30 mouse cellular contexts compared by ENCODE assay signal in the genomic region with DNA sequence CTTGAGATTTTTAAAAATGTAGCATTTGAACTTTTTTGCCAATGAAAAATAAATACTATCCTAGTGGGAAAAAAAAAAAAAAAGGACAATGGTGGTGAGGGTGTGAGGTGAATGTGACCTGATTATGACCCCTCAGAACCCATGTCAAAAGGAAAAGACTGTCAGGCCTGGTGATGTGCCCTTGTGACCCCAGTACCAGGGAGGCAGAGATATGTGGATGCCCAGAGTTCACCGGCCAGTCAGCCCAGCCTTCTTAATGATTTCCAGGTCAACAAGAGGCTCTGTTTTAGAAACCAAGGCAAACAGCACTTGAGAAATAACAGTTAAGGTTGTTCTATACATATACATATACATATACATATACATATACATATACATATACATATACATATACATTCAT. TPM values are rescaled to one million over a fixed set of nuclear protein-coding genes. Genes with fewer than 3 reads are reported as not detected.
"Had no signal": no experiment of that assay in that cellular context is flagged by ENCODE, and none has a peak within 500 bp of the region (broad histone marks: within the 10 kb centered on the region; RNA-seq: fewer than 3 reads in every experiment).

No protein-coding gene starts in this region.

- DNase-seq: gastrocnemius, postnatal 14 days; gastrocnemius, postnatal 36 days; heart, adult 11 months; heart, adult 2 months; heart, postnatal 14 days; heart, postnatal 36 days; kidney, adult 11 months; kidney, adult 8-10 months; kidney, postnatal 14 days; kidney, postnatal 36 days; layer of hippocampus, adult 9-11 months; layer of hippocampus, postnatal 36 days; left cerebral cortex, postnatal 4 days; liver, embryonic 13.5 days had no signal

- H3K4me3 ChIP-seq: heart, adult 2 months; heart, embryonic 13.5 days; heart, embryonic 15.5 days; hindbrain, embryonic 13.5 days; hindbrain, embryonic 15.5 days; kidney, embryonic 15.5 days; limb, embryonic 13.5 days; limb, embryonic 15.5 days; liver, embryonic 13.5 days; liver, embryonic 15.5 days had no signal

- H3K4me2 ChIP-seq: heart, embryonic 11.5 days; heart, embryonic 13.5 days; heart, embryonic 15.5 days; hindbrain, embryonic 13.5 days; hindbrain, embryonic 15.5 days; kidney, embryonic 15.5 days; limb, embryonic 13.5 days; limb, embryonic 15.5 days; liver, embryonic 13.5 days; liver, embryonic 15.5 days had no signal

- ATAC-seq: hindbrain, postnatal 0 days; intestine, embryonic 16.5 days had no signal

- H3K27me3 ChIP-seq: heart, embryonic 13.5 days; heart, embryonic 15.5 days; hindbrain, embryonic 13.5 days; hindbrain, embryonic 15.5 days; kidney, embryonic 15.5 days; limb, embryonic 13.5 days; limb, embryonic 15.5 days; liver, embryonic 13.5 days; liver, embryonic 15.5 days had no signal

- H3K9ac ChIP-seq: heart, embryonic 13.5 days; heart, embryonic 15.5 days; hindbrain, embryonic 13.5 days; hindbrain, embryonic 15.5 days; kidney, embryonic 15.5 days; limb, embryonic 13.5 days; limb, embryonic 15.5 days; liver, embryonic 13.5 days; liver, embryonic 15.5 days had no signal

- H3K36me3 ChIP-seq: heart, embryonic 13.5 days; heart, embryonic 15.5 days; hindbrain, embryonic 13.5 days; hindbrain, embryonic 15.5 days; kidney, embryonic 15.5 days; limb, embryonic 13.5 days; limb, embryonic 15.5 days; liver, embryonic 13.5 days; liver, embryonic 15.5 days had no signal

- H3K9me3 ChIP-seq: heart, embryonic 13.5 days; heart, embryonic 15.5 days; hindbrain, embryonic 13.5 days; hindbrain, embryonic 15.5 days; kidney, embryonic 15.5 days; limb, embryonic 13.5 days; limb, embryonic 15.5 days; liver, embryonic 13.5 days; liver, embryonic 15.5 days had no signal

- H3K4me1 ChIP-seq: liver, embryonic 13.5 days; liver, embryonic 15.5 days had no signal

- H3K27ac ChIP-seq: heart, adult 2 months; heart, embryonic 13.5 days; heart, embryonic 15.5 days; hindbrain, embryonic 13.5 days; hindbrain, embryonic 15.5 days; hindbrain, postnatal 0 days; kidney, embryonic 15.5 days; kidney, postnatal 0 days; limb, embryonic 13.5 days; limb, embryonic 15.5 days; liver, embryonic 13.5 days; liver, embryonic 15.5 days had no signal

RNA-seq across cellular contexts. Expression of a gene that starts 60.0 kb away (rescaled TPM):
- polyA plus RNA-seq: gonadal fat pad, adult 2 months; heart, adult 2 months; heart, embryonic 11.5 days; heart, embryonic 13.5 days; heart, embryonic 15.5 days; heart, postnatal 0 days; hindbrain, embryonic 11.5 days; hindbrain, embryonic 13.5 days; hindbrain, embryonic 15.5 days; hindbrain, postnatal 0 days; kidney, embryonic 15.5 days; kidney, postnatal 0 days; liver, adult 2 months; liver, embryonic 13.5 days; liver, embryonic 15.5 days had no signal
